Mouse (Mus musculus): Measurements from ENCODE around the gene Ergic3. TPM values are rescaled to one million over a fixed set of nuclear protein-coding genes. Genes with fewer than 3 reads are reported as not detected.

The Ergic3 gene
- polyA plus RNA-seq, 1 experiment from 2014 or later: 96.9 TPM

DNA sequence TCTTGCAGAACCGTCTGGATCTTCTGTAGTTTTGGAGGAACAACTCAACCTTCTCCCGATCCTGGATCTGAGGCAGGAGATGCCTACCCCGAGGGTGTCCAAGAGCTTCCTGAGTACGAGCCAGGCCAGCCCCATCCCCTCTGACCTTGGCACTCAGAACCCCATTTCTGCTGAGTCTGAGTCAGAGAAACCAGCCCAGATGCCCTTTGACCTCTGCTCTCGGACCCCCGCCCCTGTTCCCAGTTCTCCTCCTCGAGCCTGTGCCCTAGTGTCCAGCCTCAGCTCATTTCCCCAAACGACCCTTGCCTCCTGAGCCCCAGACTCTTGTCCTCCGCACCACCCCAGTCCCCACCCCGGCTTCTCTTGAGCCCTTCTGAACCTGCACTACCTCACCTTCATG is 58.3 kb downstream of the Ergic3 start:
- Histone ChIP-seq H3K9ac (peak overlapping the region; percentile 83), H3K27ac (no peak overlapping the region), H3K4me2 (peak overlapping the region; percentile 98), H3K36me3 (peaks cover 24% of the 10 kb centered on the region), H3K4me3 (replicated peaks) (peak overlapping the region; percentile 77), H3K9me3 (replicated peaks) (no peaks in the 10 kb centered on the region), H3K27me3 (no peaks in the 10 kb centered on the region), H3K4me1 (replicated peaks) (peaks cover 24% of the 10 kb centered on the region)
- WGBS (ENCODE audit: insufficient replicate concordance): 26% methylated on average over 10 of the region's 10 CpGs
- ATAC-seq (ENCODE audit: low read depth) (peak; percentile 4; the same call in 1 of the 2 replicates), DNase-seq (no peak)

Other genes with a start within 250 kb of the Ergic3 start
- gene Mmp24, start 232.7 kb upstream of the Ergic3 start, polyA plus RNA-seq (2015; fragmentation: Nextera tagmentation; extraction: Ambion mirVana): not detected in 2 replicates
- 5.5 and 5.7 TPM in 2 replicates for gene BC029722, start 188.6 kb upstream of the Ergic3 start, polyA plus RNA-seq (2015; fragmentation: Nextera tagmentation; extraction: Ambion mirVana)
- 179 and 182 TPM in 2 replicates for gene Eif6, start 181.1 kb upstream of the Ergic3 start, polyA plus RNA-seq (2015; fragmentation: Nextera tagmentation; extraction: Ambion mirVana)
- gene Fam83c, start 173.2 kb upstream of the Ergic3 start, polyA plus RNA-seq (2015; fragmentation: Nextera tagmentation; extraction: Ambion mirVana): 0.10 and 0.12 TPM in 2 replicates
- 49.5 and 52.3 TPM in 2 replicates for gene Uqcc1, start 77.7 kb upstream of the Ergic3 start, polyA plus RNA-seq (2015; fragmentation: Nextera tagmentation; extraction: Ambion mirVana)
- gene Gm15557, start 67.3 kb upstream of the Ergic3 start, polyA plus RNA-seq (2015; fragmentation: Nextera tagmentation; extraction: Ambion mirVana): not detected in 2 replicates
- 0.12 TPM in 1 of 2 replicates, not detected in the other for gene Gdf5, start 62.7 kb upstream of the Ergic3 start, polyA plus RNA-seq (2015; fragmentation: Nextera tagmentation; extraction: Ambion mirVana)
- gene Cep250, start 51.6 kb upstream of the Ergic3 start, polyA plus RNA-seq (2015; fragmentation: Nextera tagmentation; extraction: Ambion mirVana): 10.7 and 13.6 TPM in 2 replicates
- gene 6430550D23Rik, start 68 bp upstream of the Ergic3 start, polyA plus RNA-seq (2015; fragmentation: Nextera tagmentation; extraction: Ambion mirVana): 1.3 and 1.9 TPM in 2 replicates
- 0.06 TPM in 1 of 2 replicates, not detected in the other for gene Fer1l4, start 44.9 kb downstream of the Ergic3 start, polyA plus RNA-seq (2015; fragmentation: Nextera tagmentation; extraction: Ambion mirVana)
- 1.6 and 2.4 TPM in 2 replicates for gene Spag4, start 57.1 kb downstream of the Ergic3 start, polyA plus RNA-seq (2015; fragmentation: Nextera tagmentation; extraction: Ambion mirVana)
- 26.9 and 31.8 TPM in 2 replicates for gene Cpne1, start 103.9 kb downstream of the Ergic3 start, polyA plus RNA-seq (2015; fragmentation: Nextera tagmentation; extraction: Ambion mirVana)
- gene Rbm12, start 103.9 kb downstream of the Ergic3 start, polyA plus RNA-seq (2015; fragmentation: Nextera tagmentation; extraction: Ambion mirVana): 10.0 and 14.5 TPM in 2 replicates
- gene Gm28036, start 119.0 kb downstream of the Ergic3 start, polyA plus RNA-seq (2015; fragmentation: Nextera tagmentation; extraction: Ambion mirVana): 7.4 and 8.8 TPM in 2 replicates
- 254 and 270 TPM in 2 replicates for gene Romo1, start 136.0 kb downstream of the Ergic3 start, polyA plus RNA-seq (2015; fragmentation: Nextera tagmentation; extraction: Ambion mirVana)
- gene Nfs1, start 136.1 kb downstream of the Ergic3 start, polyA plus RNA-seq (2015; fragmentation: Nextera tagmentation; extraction: Ambion mirVana): 65.0 and 70.9 TPM in 2 replicates
- gene Rbm39, start 172.2 kb downstream of the Ergic3 start, polyA plus RNA-seq (2015; fragmentation: Nextera tagmentation; extraction: Ambion mirVana): 276 and 316 TPM in 2 replicates
- 16.5 and 19.8 TPM in 2 replicates for gene Phf20, start 188.4 kb downstream of the Ergic3 start, polyA plus RNA-seq (2015; fragmentation: Nextera tagmentation; extraction: Ambion mirVana)

Measured in liver, embryonic 13.5 days (tissue).